Mouse (Mus musculus): Measurements from ENCODE around the gene Psmc3ip. TPM values are rescaled to one million over a fixed set of nuclear protein-coding genes. Genes with fewer than 3 reads are reported as not detected.

The Psmc3ip gene
- polyA plus RNA-seq, 1 experiment from 2014 or later: 28.2 TPM

DNA sequence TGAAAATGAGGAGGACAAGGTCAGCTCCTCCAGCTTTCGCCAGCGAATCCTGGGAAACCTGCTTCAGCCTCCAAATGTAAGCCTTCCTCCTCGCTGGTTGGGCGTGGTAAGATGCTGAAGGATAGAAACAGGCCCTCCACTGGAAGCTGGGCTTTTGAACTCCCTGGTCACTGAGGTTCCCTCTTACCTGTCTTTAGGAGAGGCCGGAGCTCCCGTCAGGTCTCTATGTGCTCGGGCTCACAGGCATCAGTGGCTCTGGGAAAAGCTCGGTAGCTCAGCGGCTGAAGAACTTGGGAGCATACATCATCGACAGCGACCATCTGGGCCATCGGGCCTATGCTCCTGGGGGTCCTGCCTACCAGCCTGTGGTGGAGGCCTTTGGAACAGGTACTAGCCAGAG is 10.4 kb downstream of the Psmc3ip start:
- Histone ChIP-seq H3K36me3 (peaks cover 32% of the 10 kb centered on the region), H3K4me2 (no peak overlapping the region), H3K9me3 (replicated peaks) (no peaks in the 10 kb centered on the region), H3K27ac (no peak overlapping the region), H3K27me3 (replicated peaks) (peaks cover 20% of the 10 kb centered on the region), H3K9ac (no peak overlapping the region), H3K4me1 (peaks cover 69% of the 10 kb centered on the region), H3K4me3 (no peak overlapping the region)
- ATAC-seq: no peak
- 90% methylated on average over 12 of the region's 12 CpGs for WGBS (ENCODE audit: insufficient replicate concordance)

DNA sequence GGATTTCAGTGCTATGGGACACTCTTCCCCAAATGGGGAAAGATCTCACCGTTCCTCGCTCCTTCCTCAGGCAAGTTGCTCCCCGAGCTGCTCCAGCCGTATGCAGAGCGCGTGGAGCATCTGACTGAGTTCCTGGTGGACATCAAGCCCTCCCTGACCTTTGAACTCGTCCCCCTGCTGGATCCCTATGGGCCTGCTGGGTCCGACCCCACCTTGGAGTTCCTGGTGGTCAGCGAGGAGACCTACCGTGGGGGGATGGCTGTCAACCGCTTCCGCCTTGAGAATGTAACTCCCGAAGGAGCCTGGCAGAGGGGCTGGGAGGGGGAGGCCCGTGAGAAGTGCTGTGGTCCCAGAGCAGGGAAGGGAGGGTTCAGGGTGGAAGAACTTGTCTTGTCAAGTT is 11.0 kb downstream of the Psmc3ip start:
- Histone ChIP-seq H3K36me3 (peaks cover 26% of the 10 kb centered on the region), H3K27ac (no peak overlapping the region), H3K27me3 (replicated peaks) (peaks cover 25% of the 10 kb centered on the region), H3K4me1 (peaks cover 74% of the 10 kb centered on the region), H3K4me2 (no peak overlapping the region), H3K4me3 (no peak overlapping the region), H3K9ac (no peak overlapping the region), H3K9me3 (replicated peaks) (no peaks in the 10 kb centered on the region)
- 82% methylated on average over 14 of the region's 14 CpGs for WGBS (ENCODE audit: insufficient replicate concordance)
- no peak for ATAC-seq

DNA sequence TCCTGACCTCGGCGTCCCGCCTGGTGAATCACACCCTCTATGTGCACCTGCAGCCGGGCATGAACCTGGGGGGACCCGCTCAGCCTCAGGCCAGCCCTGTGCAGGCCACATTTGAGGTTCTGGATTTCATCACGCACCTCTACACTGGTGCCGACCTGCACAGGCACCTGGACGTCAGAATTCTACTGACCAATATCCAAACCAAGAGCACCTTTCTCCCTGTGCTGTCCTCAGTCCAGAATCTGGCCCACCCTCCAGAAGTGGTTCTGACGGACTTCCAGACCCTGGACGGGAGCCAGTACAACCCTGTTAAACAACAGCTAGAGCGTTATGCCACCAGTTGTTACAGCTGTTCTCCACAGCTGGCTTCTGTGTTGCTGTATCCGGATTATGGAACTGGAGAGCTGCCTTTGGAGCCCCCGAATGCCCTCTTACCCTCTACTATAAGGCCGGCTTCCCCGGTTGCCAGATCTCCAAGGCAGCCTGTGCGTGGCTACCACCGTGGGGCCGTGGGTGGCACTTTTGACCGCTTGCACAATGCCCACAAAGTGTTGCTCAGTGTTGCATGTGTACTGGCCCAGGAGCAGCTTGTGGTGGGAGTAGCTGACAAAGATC is 12.0 kb downstream of the Psmc3ip start:
- peaks cover 16% of the 10 kb centered on the region for H3K36me3 ChIP-seq
- peak overlapping the region; percentile 86 for H3K9ac ChIP-seq
- peaks cover 36% of the 10 kb centered on the region for H3K27me3 ChIP-seq (replicated peaks)
- H3K4me2 ChIP-seq: peak overlapping the region; percentile 95
- peak overlapping the region; percentile 78 for H3K4me3 ChIP-seq
- peaks cover 69% of the 10 kb centered on the region for H3K4me1 ChIP-seq
- H3K9me3 ChIP-seq (replicated peaks): no peaks in the 10 kb centered on the region
- H3K27ac ChIP-seq: peak overlapping the region; percentile 93
- 32% methylated on average over 19 of the region's 19 CpGs for WGBS (ENCODE audit: insufficient replicate concordance)
- ATAC-seq: no peak

DNA sequence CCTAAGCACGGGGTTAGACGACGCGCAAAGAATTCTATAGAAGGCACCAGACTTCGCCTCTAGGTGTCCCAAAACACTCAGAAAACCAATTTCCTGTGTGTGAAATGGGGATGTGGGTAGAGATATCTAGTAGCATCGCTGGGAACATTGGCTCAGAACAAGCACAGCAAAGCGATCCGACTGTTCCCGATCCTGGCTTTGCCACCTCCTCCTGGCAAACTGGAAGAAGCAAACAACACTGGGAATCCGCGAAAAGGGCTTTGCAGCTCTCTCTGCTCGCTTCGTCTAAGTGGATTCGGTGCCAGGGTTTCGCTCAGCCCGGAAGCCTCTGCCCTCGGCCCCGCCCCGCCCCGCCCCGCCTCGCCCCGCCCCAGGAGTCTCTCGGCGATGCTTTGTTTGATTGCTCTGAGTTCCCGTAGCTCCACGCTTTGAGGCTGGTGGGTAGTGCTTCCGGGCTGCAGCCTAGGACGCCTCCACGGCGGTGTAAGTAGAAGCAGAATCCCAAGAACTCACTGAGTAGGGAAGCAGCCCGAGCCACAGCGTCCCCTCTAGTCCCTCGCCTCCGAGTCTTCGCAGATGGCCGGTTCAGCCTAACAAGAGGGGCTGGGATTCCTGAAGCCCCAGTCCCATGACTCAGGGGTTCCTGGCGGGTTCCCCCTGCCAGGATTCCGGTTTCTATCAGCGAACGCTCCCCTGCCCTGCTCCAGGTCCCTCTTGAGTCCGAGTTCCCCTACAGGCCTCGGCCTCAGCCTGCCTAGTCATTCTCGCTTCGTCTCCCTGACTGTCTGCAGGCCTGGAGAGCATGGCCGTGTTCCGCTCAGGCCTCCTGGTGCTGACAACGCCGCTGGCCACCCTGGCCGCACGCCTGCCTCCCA is 12.8 kb downstream of the Psmc3ip start, which contains the start of gene Coasy:
Gene Coasy, plus strand, starts transcription at position 358 of the 875 bp plus-strand sequence.
- peak; percentile 87 for ATAC-seq
- Histone ChIP-seq H3K9me3 (replicated peaks) (no peaks in the 10 kb centered on the region), H3K36me3 (peaks cover 14% of the 10 kb centered on the region), H3K4me3 (peak within 1 kb of the TSS; percentile 78), H3K4me2 (peak within 1 kb of the TSS; percentile 95), H3K27ac (peak within 1 kb of the TSS; percentile 93), H3K9ac (peak within 1 kb of the TSS; percentile 86), H3K4me1 (peaks cover 61% of the 10 kb centered on the region), H3K27me3 (replicated peaks) (peaks cover 43% of the 10 kb centered on the region)
- WGBS (ENCODE audit: insufficient replicate concordance): under 1% methylated on average over 51 of the region's 51 CpGs

DNA sequence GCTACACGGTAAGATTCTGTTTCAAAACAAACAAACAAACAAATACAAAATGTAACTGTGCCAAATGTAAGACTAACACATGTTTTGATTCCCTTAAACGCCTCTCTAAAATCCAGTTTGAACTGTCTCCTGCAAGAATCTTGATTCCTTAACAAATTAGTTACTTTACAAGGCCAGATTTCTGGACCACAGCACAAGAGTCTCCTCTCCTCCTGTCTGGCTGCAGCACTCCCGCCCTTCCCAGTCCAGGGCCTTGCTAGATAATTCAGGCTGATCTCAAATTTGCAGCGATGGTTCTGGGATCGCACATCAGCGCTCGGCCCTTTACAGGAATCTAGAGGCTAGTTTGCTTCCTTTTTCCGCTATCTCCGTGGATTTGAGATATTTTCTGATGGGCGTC is 13.6 kb downstream of the Psmc3ip start:
- Histone ChIP-seq H3K9me3 (replicated peaks) (no peaks in the 10 kb centered on the region), H3K4me2 (peak overlapping the region; percentile 95), H3K27me3 (replicated peaks) (peaks cover 51% of the 10 kb centered on the region), H3K9ac (peak overlapping the region; percentile 86), H3K27ac (peak overlapping the region; percentile 93), H3K36me3 (peaks cover 14% of the 10 kb centered on the region), H3K4me1 (peaks cover 57% of the 10 kb centered on the region), H3K4me3 (peak overlapping the region; percentile 78)
- no peak for ATAC-seq
- 8% methylated on average over 10 of the region's 10 CpGs for WGBS (ENCODE audit: insufficient replicate concordance)

DNA sequence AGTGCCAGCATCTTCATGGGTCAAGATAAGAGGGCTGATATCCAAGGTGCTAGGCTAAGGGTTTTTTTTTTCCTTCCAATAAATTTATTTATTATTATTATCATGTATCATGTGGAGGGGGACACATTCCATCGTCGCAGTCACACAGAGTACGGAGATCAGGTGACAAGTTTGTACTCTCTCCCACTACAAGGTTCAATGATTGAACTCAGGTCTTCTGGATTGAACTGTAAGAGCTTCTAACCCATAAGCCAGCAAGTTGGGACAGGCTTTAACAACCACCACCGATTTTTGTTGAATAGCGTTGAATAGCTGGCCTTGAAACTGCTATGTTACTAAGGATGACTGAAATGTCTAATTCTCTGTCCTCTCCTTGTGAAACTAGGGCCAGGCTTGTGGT is 14.8 kb downstream of the Psmc3ip start:
- Histone ChIP-seq H3K4me2 (no peak overlapping the region), H3K4me3 (no peak overlapping the region), H3K9me3 (replicated peaks) (no peaks in the 10 kb centered on the region), H3K27ac (no peak overlapping the region), H3K36me3 (peaks cover 9% of the 10 kb centered on the region), H3K27me3 (replicated peaks) (peaks cover 55% of the 10 kb centered on the region), H3K9ac (no peak overlapping the region), H3K4me1 (peaks cover 44% of the 10 kb centered on the region)
- WGBS (ENCODE audit: insufficient replicate concordance): 69% methylated on average over 5 of the region's 5 CpGs
- ATAC-seq: no peak

DNA sequence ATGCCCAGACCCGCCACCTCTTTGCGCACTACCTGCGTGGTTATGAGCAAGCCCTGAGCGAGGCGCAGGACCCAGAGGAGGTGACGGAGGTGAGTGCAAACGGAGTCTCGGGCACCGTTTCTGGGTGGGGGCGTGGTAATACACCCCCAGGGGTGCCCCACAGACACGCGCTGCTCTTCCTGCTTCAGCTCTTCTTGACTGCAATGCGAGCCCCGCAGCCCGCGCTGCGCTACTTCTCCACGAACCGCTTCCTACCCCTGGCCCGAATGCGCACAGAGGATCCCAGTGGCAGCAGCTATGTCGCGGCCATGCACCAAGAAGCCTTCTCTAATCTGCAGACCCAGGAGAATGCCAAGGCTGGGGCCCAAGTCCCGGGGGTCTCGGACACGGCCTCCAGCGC is 15.5 kb downstream of the Psmc3ip start:
- H3K9ac ChIP-seq: no peak overlapping the region
- peaks cover 38% of the 10 kb centered on the region for H3K4me1 ChIP-seq
- peaks cover 55% of the 10 kb centered on the region for H3K27me3 ChIP-seq (replicated peaks)
- 8% methylated on average over 27 of the region's 27 CpGs for WGBS (ENCODE audit: insufficient replicate concordance)
- peaks cover 2% of the 10 kb centered on the region for H3K36me3 ChIP-seq
- no peak overlapping the region for H3K27ac ChIP-seq
- ATAC-seq: no peak
- peak overlapping the region; percentile 46 for H3K4me2 ChIP-seq
- no peaks in the 10 kb centered on the region for H3K9me3 ChIP-seq (replicated peaks)
- peak overlapping the region; percentile 13; the same call in 1 of the 2 replicates for H3K4me3 ChIP-seq

DNA sequence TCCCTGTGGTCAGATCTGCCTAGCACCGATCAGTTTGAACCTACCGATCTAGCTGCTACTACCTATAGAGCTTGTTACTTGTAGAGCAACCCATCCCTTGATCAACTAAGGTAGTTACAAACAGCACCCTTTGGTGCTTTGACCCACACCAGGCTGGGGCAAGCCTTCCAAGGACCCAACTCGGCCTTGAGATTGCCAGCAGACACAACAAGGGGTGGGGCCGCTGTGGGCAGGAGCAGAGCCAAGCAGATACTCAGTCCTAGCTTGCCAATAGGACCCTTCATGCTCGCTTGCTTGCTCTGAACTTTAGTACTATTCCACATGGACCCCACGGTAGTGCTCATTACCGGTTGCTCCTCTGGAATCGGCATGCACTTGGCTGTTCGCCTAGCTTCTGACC is 17.1 kb downstream of the Psmc3ip start, which contains the start of gene Hsd17b1:
Gene Hsd17b1, plus strand, starts transcription at position 291 of the 400 bp plus-strand sequence.
- WGBS (ENCODE audit: insufficient replicate concordance): 65% methylated on average over 9 of the region's 9 CpGs
- Histone ChIP-seq H3K27me3 (replicated peaks) (peaks cover 69% of the 10 kb centered on the region), H3K4me2 (0 out of 2 replicates have a peak within 1 kb of the TSS, but pooled peaks have one; percentile 46), H3K4me1 (peaks cover 22% of the 10 kb centered on the region), H3K36me3 (no peaks in the 10 kb centered on the region), H3K4me3 (no peak within 1 kb of the TSS), H3K9ac (no peak within 1 kb of the TSS), H3K9me3 (replicated peaks) (no peaks in the 10 kb centered on the region), H3K27ac (no peak within 1 kb of the TSS)
- ATAC-seq: no peak

DNA sequence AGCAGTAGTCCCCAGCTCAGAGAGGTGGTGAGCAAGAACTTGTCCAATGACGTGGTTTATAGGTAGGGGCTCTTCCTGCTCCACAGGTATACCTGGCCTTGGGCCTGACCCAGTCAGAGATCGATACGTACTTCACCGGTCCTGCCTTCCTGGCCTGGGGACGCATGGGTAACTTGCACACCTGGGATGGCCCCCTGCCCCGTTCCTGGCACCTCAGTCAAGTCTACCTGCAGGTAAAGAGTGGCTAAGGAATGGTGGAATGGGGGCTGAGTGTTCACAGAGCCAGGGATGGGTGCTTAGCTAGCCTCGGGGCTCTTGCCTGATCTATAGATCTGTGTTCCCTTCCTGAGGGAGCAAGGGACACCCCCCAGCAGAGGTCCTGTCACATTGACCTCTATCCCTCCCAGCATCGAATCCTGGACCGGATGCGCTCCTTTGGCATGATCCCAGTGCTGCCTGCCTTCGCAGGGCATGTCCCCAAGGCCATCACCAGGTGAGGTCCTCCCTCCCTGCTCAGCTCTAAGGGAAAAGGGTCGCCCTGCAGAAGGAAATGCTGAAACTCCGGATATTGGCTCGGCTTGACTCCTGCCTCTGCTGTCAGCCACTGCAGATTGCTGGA is 23.3 kb downstream of the Psmc3ip start:
- H3K4me1 ChIP-seq: peaks cover 20% of the 10 kb centered on the region
- no peak overlapping the region for H3K9ac ChIP-seq
- H3K4me2 ChIP-seq: no peak overlapping the region
- ATAC-seq: no peak
- peaks cover 59% of the 10 kb centered on the region for H3K27me3 ChIP-seq (replicated peaks)
- no peak overlapping the region for H3K27ac ChIP-seq
- no peaks in the 10 kb centered on the region for H3K36me3 ChIP-seq
- no peaks in the 10 kb centered on the region for H3K9me3 ChIP-seq (replicated peaks)
- WGBS (ENCODE audit: insufficient replicate concordance): 56% methylated on average over 14 of the region's 14 CpGs
- H3K4me3 ChIP-seq: no peak overlapping the region

DNA sequence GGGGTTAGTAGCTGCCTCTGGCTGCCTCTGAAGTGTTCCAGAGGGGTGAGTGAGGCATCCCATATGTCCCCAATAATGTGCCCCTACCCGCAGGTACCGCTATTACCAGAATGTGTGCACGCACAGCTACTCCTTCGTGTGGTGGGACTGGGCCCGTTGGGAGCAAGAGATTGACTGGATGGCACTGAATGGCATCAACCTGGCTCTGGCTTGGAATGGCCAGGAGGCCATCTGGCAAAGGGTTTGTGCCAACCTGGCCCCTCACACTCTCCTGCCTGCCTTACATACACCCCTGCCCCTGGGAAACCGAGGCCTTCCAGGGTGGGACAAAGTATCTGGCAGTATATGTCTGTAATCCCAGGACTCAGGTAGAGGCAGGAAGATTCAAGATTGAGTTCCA is 24.2 kb downstream of the Psmc3ip start:
- peak overlapping the region; percentile 74 for H3K4me3 ChIP-seq
- no peak overlapping the region for H3K27ac ChIP-seq
- no peaks in the 10 kb centered on the region for H3K36me3 ChIP-seq
- no peaks in the 10 kb centered on the region for H3K9me3 ChIP-seq (replicated peaks)
- ATAC-seq: no peak
- H3K4me2 ChIP-seq: peak overlapping the region; percentile 98
- no peak overlapping the region for H3K9ac ChIP-seq
- H3K27me3 ChIP-seq (replicated peaks): peaks cover 53% of the 10 kb centered on the region
- 62% methylated on average over 6 of the region's 6 CpGs for WGBS (ENCODE audit: insufficient replicate concordance)
- H3K4me1 ChIP-seq: peaks cover 29% of the 10 kb centered on the region

DNA sequence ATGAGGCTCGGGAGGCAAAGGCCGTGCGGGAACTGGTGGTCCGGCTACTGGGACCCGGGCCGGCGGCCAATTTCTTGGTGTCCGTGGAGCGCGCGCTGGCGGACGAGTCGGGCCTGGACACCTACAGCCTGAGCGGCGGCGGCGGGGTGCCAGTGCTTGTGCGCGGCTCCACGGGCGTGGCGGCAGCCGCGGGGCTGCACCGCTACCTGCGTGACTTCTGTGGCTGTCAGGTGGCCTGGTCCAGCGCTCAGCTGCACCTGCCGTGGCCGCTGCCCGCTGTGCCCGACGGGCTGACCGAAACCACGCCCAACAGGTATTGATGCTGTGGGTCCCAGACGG is 25.1 kb downstream of the Psmc3ip start:
- peak overlapping the region; percentile 98 for H3K4me2 ChIP-seq
- H3K36me3 ChIP-seq: no peaks in the 10 kb centered on the region
- H3K9ac ChIP-seq: peak overlapping the region; percentile 79
- 0 out of 2 replicates have a peak overlapping the region, but pooled peaks have one; percentile 36 for H3K27ac ChIP-seq
- no peaks in the 10 kb centered on the region for H3K9me3 ChIP-seq (replicated peaks)
- peak; percentile 65 for ATAC-seq
- H3K4me3 ChIP-seq: peak overlapping the region; percentile 74
- peaks cover 53% of the 10 kb centered on the region for H3K27me3 ChIP-seq (replicated peaks)
- WGBS (ENCODE audit: insufficient replicate concordance): under 1% methylated on average over 36 of the region's 36 CpGs
- H3K4me1 ChIP-seq: peaks cover 38% of the 10 kb centered on the region
